Mouse (Mus musculus): Measurements from ENCODE around the gene Csk. TPM values are rescaled to one million over a fixed set of nuclear protein-coding genes. Genes with fewer than 3 reads are reported as not detected.

Csk gene
- polyA plus RNA-seq, 1 experiment = 79.3 TPM

GRCm38 (mm10) chr9:57614786-57615185 is 38.6 kb downstream of the Csk start:
- Histone ChIP-seq H3K4me1 (ENCODE audit: control insufficient read depth, insufficient read depth, low read length) (no peaks in the 10 kb centered on the region), H3K4me3 (replicated peaks; ENCODE audit: extremely low read depth, low read depth, low read length) (no peak overlapping the region)
- WGBS = 73% methylated on average over 4 of the region's 4 CpGs
- TF ChIP-seq CTCF (IDR thresholded peaks at IDR 0.05; ENCODE audit: insufficient read depth, low read length) (no peak), POLR2A (IDR thresholded peaks at IDR 0.05; ENCODE audit: borderline replicate concordance, extremely low read depth, low read depth, low read length) (no peak)
- no peak for DNase-seq

GRCm38 (mm10) chr9:57613975-57614374 is 39.5 kb downstream of the Csk start:
- WGBS = 69% methylated on average over 7 of the region's 7 CpGs
- DNase-seq = no peak
- Histone ChIP-seq H3K4me1 (ENCODE audit: control insufficient read depth, insufficient read depth, low read length) (no peaks in the 10 kb centered on the region), H3K4me3 (replicated peaks; ENCODE audit: extremely low read depth, low read depth, low read length) (no peak overlapping the region)
- TF ChIP-seq CTCF (IDR thresholded peaks at IDR 0.05; ENCODE audit: insufficient read depth, low read length) (no peak), POLR2A (IDR thresholded peaks at IDR 0.05; ENCODE audit: borderline replicate concordance, extremely low read depth, low read depth, low read length) (no peak)

- no peak for DNase-seq
- TF ChIP-seq POLR2A (IDR thresholded peaks at IDR 0.05; ENCODE audit: borderline replicate concordance, extremely low read depth, low read depth, low read length) (no peak), CTCF (IDR thresholded peaks at IDR 0.05; ENCODE audit: insufficient read depth, low read length) (no peak)
- Histone ChIP-seq H3K4me1 (ENCODE audit: control insufficient read depth, insufficient read depth, low read length) (no peaks in the 10 kb centered on the region), H3K4me3 (replicated peaks; ENCODE audit: extremely low read depth, low read depth, low read length) (no peak overlapping the region)
- WGBS = 54% methylated on average over 7 of the region's 7 CpGs
Observed at GRCm38 (mm10) chr9:57612587-57612986, 40.8 kb downstream of the Csk start.

- WGBS = 47% methylated on average over 3 of the region's 3 CpGs
- no peaks in the 10 kb centered on the region for H3K4me1 ChIP-seq (ENCODE audit: control insufficient read depth, insufficient read depth, low read length)
- TF ChIP-seq CTCF (IDR thresholded peaks at IDR 0.05; ENCODE audit: insufficient read depth, low read length) = no peak
- TF ChIP-seq POLR2A (IDR thresholded peaks at IDR 0.05; ENCODE audit: borderline replicate concordance, extremely low read depth, low read depth, low read length) = no peak
- no peak overlapping the region for H3K4me3 ChIP-seq (replicated peaks; ENCODE audit: extremely low read depth, low read depth, low read length)
- no peak for DNase-seq
Observed at GRCm38 (mm10) chr9:57610359-57610826, 43.0 kb downstream of the Csk start.

- 39% methylated on average over 3 of the region's 3 CpGs for WGBS
- Histone ChIP-seq H3K4me1 (ENCODE audit: control insufficient read depth, insufficient read depth, low read length) (no peaks in the 10 kb centered on the region), H3K4me3 (replicated peaks; ENCODE audit: extremely low read depth, low read depth, low read length) (no peak overlapping the region)
- no peak for DNase-seq
- TF ChIP-seq CTCF (IDR thresholded peaks at IDR 0.05; ENCODE audit: insufficient read depth, low read length) = no peak
Observed at GRCm38 (mm10) chr9:57609803-57610202, 43.6 kb downstream of the Csk start.

- no peak within 1 kb of the TSS for H3K4me3 ChIP-seq (replicated peaks; ENCODE audit: extremely low read depth, low read depth, low read length)
- DNase-seq = peak; percentile 27
- TF ChIP-seq POLR2A (IDR thresholded peaks at IDR 0.05; ENCODE audit: borderline replicate concordance, extremely low read depth, low read depth, low read length) = no peak
- TF ChIP-seq CTCF (IDR thresholded peaks at IDR 0.05; ENCODE audit: insufficient read depth, low read length) = no peak
Observed at GRCm38 (mm10) chr9:57606139-57606851, 47.1 kb downstream of the Csk start, which contains the start of gene Cplx3. TSS of gene Cplx3 (minus strand) at chr9:57606281.

GRCm38 (mm10) chr9:57605503-57605902 is 47.9 kb downstream of the Csk start:
- WGBS = 24% methylated on average over 9 of the region's 9 CpGs
- no peak overlapping the region for H3K4me3 ChIP-seq (replicated peaks; ENCODE audit: extremely low read depth, low read depth, low read length)
- no peaks in the 10 kb centered on the region for H3K4me1 ChIP-seq (ENCODE audit: control insufficient read depth, insufficient read depth, low read length)
- no peak for DNase-seq
- no peak for TF ChIP-seq CTCF (IDR thresholded peaks at IDR 0.05; ENCODE audit: insufficient read depth, low read length)
- TF ChIP-seq POLR2A (IDR thresholded peaks at IDR 0.05; ENCODE audit: borderline replicate concordance, extremely low read depth, low read depth, low read length) = no peak

More at GRCm38 (mm10) chr9:57606139-57606851, 47.1 kb downstream of the Csk start, which contains the start of gene Cplx3:
- H3K4me1 ChIP-seq (ENCODE audit: control insufficient read depth, insufficient read depth, low read length) = no peaks in the 10 kb centered on the region
- WGBS = 7% methylated on average over 24 of the region's 24 CpGs

GRCm38 (mm10) chr9:57604875-57605274 is 48.6 kb downstream of the Csk start:
- 78% methylated on average over 4 of the region's 4 CpGs for WGBS
- DNase-seq = no peak

GRCm38 (mm10) chr9:57602098-57602497 is 51.3 kb downstream of the Csk start:
- no peak for TF ChIP-seq POLR2A (IDR thresholded peaks at IDR 0.05; ENCODE audit: borderline replicate concordance, extremely low read depth, low read depth, low read length)
- TF ChIP-seq CTCF (IDR thresholded peaks at IDR 0.05; ENCODE audit: insufficient read depth, low read length) = no peak
- no peaks in the 10 kb centered on the region for H3K4me1 ChIP-seq (ENCODE audit: control insufficient read depth, insufficient read depth, low read length)
- DNase-seq = no peak

More at GRCm38 (mm10) chr9:57604875-57605274, 48.6 kb downstream of the Csk start:
- no peak for TF ChIP-seq POLR2A (IDR thresholded peaks at IDR 0.05; ENCODE audit: borderline replicate concordance, extremely low read depth, low read depth, low read length)
- no peak for TF ChIP-seq CTCF (IDR thresholded peaks at IDR 0.05; ENCODE audit: insufficient read depth, low read length)
- H3K4me3 ChIP-seq (replicated peaks; ENCODE audit: extremely low read depth, low read depth, low read length) = no peak overlapping the region
- H3K4me1 ChIP-seq (ENCODE audit: control insufficient read depth, insufficient read depth, low read length) = no peaks in the 10 kb centered on the region

GRCm38 (mm10) chr9:57601353-57601706 is 52.1 kb downstream of the Csk start:
- no peak for TF ChIP-seq CTCF (IDR thresholded peaks at IDR 0.05; ENCODE audit: insufficient read depth, low read length)
- Histone ChIP-seq H3K4me1 (ENCODE audit: control insufficient read depth, insufficient read depth, low read length) (no peaks in the 10 kb centered on the region), H3K4me3 (replicated peaks; ENCODE audit: extremely low read depth, low read depth, low read length) (no peak overlapping the region)
- DNase-seq = no peak
- 22% methylated on average over 2 of the region's 2 CpGs for WGBS

More at GRCm38 (mm10) chr9:57602098-57602497, 51.3 kb downstream of the Csk start:
- no peak overlapping the region for H3K4me3 ChIP-seq (replicated peaks; ENCODE audit: extremely low read depth, low read depth, low read length)
- WGBS = 52% methylated on average over 8 of the region's 8 CpGs

All from lung, adult 2 months (tissue).